Mouse (Mus musculus) heart, embryonic 13.5 days (tissue): ENCODE measurements at regions not wholly inside any gene's neighbourhood (a gene's known extent, or its start where the extent isn't known, plus 50 kb on each side); places are given as distances from the start of the nearest gene placed in this dataset.
A peak's percentile ranks its signal among the peaks of the same experiment; 100 is the strongest.
"Not testable (repeated sequence)": the region's sequence is repeated elsewhere in the genome, so short reads cannot be mapped to it uniquely, and the experiment has no call there.

Experiments
- ATAC-seq: fragments of 200-750 bp; cut with Nextera tagmentation; 2 replicates; pipeline ENCODE4 v1.8.0; 2017; ENCODE audit warnings: moderate TSS enrichment; ENCODE audit not compliant: insufficient number of reproducible peaks, low FRiP score, low TSS enrichment; ENCODE audit errors: extremely low read depth
- H3K27ac ChIP-seq: fragments of 300-500 bp; sonication (generic); replicated peaks from 2 replicates; pipeline ENCODE4 v1.5.1; 2015; ENCODE audit warnings: moderate library complexity, mild to moderate bottlenecking, inconsistent platforms
- H3K27me3 ChIP-seq: fragments of 300-500 bp; sonication (generic); replicated peaks from 2 replicates; pipeline ENCODE4 v1.6.1; 2015; ENCODE audit warnings: mild to moderate bottlenecking, inconsistent platforms
- H3K36me3 ChIP-seq: fragments of 300-500 bp; sonication (generic); 2 replicates; pipeline ENCODE4 v1.6.1; 2015; ENCODE audit warnings: mild to moderate bottlenecking, inconsistent platforms
- H3K4me1 ChIP-seq: fragments of 300-500 bp; sonication (generic); 2 replicates; pipeline ENCODE4 v1.6.1; 2015; ENCODE audit warnings: inconsistent platforms
- H3K4me2 ChIP-seq: fragments of 300-500 bp; sonication (generic); 2 replicates; pipeline ENCODE4 v1.6.1; 2015; ENCODE audit warnings: inconsistent platforms, mild to moderate bottlenecking, moderate library complexity
- H3K4me3 ChIP-seq: fragments of 300-500 bp; sonication (generic); 2 replicates; pipeline ENCODE4 v1.5.1; 2015; ENCODE audit warnings: moderate library complexity, mild to moderate bottlenecking, inconsistent platforms
- H3K9ac ChIP-seq: fragments of 300-500 bp; sonication (generic); 2 replicates; pipeline ENCODE4 v1.6.1; 2015; ENCODE audit warnings: inconsistent platforms, mild to moderate bottlenecking, moderate library complexity
- H3K9me3 ChIP-seq: fragments of 300-500 bp; sonication (generic); 2 replicates; pipeline ENCODE4 v1.6.1; 2016; ENCODE audit warnings: inconsistent platforms
- WGBS: fragments of 180-500 bp; shearing (Covaris S2); methylation state at CpG from one replicate; pipeline ENCODE4 v1.1.7; 2015; ENCODE audit warnings: mixed read lengths; 5-methylcytosine and 5-hydroxymethylcytosine counted together

DNA sequence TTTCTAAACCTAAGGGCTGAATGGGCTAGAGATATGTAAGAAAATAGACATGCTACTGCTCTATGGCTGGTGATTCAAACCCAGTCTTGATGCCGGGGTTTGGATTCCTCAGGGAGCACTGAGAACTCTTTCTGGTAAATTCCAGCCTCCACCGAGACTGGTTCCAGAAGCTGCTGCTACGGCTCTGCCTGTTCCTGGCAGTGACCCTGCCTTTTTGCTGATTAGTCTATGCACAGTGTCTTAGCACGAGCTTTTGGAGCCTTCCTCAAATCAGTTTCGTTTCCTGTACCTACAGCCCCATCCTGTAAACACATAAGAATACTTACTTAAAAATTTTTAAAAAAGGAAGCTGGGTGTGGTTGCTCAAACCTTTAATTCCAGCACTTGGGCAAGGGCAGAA is 250.9 kb downstream of the Fgf9 start:
- Histone ChIP-seq H3K27me3 (no peaks in the 10 kb centered on the region), H3K9me3 (no peaks in the 10 kb centered on the region), H3K27ac (no peak overlapping the region), H3K4me1 (peaks cover 26% of the 10 kb centered on the region), H3K4me2 (no peak overlapping the region), H3K4me3 (no peak overlapping the region), H3K36me3 (no peaks in the 10 kb centered on the region), H3K9ac (no peak overlapping the region)
- 58% methylated on average over 5 of the region's 5 CpGs for WGBS
- no peak for ATAC-seq

DNA sequence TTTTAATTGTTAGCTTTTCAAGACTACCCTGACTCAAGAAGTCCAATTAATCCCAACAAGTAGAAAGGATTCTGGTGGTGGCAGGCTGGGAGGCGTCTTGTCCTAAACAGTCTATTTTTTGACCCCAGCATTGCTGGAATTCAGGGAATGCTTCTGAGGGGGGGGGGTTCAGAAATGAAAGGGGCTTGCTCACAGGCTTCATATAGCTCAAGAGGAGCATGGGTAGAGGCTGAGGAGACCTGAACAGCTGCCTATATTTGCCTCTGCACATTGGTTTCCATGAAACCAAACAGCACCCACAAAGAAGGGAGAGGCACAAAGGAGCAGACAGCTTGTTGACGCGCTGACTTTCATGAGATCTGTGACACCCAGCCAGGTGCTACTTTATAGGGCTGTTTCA is 247.3 kb downstream of the Fgf9 start:
- H3K4me1 ChIP-seq, result peaks cover 41% of the 10 kb centered on the region
- no peaks in the 10 kb centered on the region for H3K36me3 ChIP-seq
- no peak overlapping the region for H3K9ac ChIP-seq
- H3K27ac ChIP-seq, result peak overlapping the region; percentile 40; the same call in 1 of the 2 replicates
- no peaks in the 10 kb centered on the region for H3K27me3 ChIP-seq
- H3K4me2 ChIP-seq, result no peak overlapping the region
- 60% methylated on average over 3 of the region's 3 CpGs for WGBS
- no peak for ATAC-seq
- H3K4me3 ChIP-seq, result no peak overlapping the region
- no peaks in the 10 kb centered on the region for H3K9me3 ChIP-seq

DNA sequence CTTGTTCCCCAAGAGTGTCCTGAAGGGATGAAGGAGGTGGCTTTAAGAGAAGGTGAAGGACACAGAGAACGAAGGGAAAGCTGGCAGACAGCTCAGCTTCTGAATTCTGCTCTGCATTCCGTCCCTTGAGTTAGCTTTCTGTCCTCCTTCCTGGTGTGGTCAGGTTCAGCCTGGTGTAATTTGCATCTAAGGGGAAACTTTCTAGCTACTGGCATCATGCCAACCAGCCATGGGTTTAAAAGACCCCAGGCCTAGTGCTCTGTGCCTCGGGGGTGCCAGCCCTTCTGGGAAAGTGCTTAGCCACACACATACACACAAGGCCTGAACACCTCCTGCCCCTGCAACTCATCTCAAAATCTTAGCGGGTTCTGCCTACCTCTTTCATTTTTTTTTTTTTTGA is 246.9 kb downstream of the Fgf9 start:
- H3K9ac ChIP-seq, result peak overlapping the region; percentile 51
- H3K27me3 ChIP-seq, result no peaks in the 10 kb centered on the region
- WGBS, result 36% methylated on average over 4 of the region's 4 CpGs
- H3K4me1 ChIP-seq, result peaks cover 37% of the 10 kb centered on the region
- H3K4me2 ChIP-seq, result no peak overlapping the region
- no peaks in the 10 kb centered on the region for H3K9me3 ChIP-seq
- peak overlapping the region; percentile 40 for H3K27ac ChIP-seq
- H3K36me3 ChIP-seq, result no peaks in the 10 kb centered on the region
- no peak overlapping the region for H3K4me3 ChIP-seq
- ATAC-seq, result no peak

DNA sequence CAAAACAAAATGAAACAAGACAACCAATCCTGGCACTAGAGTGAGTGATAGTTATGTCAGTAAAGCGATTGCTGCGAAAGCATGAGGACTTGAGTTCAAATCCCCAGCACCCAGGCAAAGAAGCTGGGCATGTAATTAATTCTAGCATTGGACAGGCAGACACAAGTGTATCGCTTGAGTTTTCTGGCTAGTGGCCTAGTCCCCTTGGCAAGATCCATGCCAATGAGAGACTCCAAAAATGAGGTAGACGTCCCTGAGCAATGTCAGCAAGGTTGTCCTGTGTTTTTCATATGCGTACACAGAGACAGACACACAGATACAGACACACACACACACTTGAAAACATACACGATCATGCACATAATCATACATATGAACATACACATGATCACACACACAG is 237.3 kb downstream of the Fgf9 start:
- Histone ChIP-seq H3K4me2 (no peak overlapping the region), H3K4me1 (0 out of 2 replicates have a peak, but pooled peaks cover under 1% of the 10 kb centered on the region), H3K27ac (no peak overlapping the region), H3K4me3 (no peak overlapping the region), H3K9me3 (peaks cover 5% of the 10 kb centered on the region; the same call in 1 of the 2 replicates), H3K27me3 (no peaks in the 10 kb centered on the region), H3K9ac (no peak overlapping the region), H3K36me3 (no peaks in the 10 kb centered on the region)
- no peak for ATAC-seq
- 83% methylated on average over 6 of the region's 6 CpGs for WGBS

DNA sequence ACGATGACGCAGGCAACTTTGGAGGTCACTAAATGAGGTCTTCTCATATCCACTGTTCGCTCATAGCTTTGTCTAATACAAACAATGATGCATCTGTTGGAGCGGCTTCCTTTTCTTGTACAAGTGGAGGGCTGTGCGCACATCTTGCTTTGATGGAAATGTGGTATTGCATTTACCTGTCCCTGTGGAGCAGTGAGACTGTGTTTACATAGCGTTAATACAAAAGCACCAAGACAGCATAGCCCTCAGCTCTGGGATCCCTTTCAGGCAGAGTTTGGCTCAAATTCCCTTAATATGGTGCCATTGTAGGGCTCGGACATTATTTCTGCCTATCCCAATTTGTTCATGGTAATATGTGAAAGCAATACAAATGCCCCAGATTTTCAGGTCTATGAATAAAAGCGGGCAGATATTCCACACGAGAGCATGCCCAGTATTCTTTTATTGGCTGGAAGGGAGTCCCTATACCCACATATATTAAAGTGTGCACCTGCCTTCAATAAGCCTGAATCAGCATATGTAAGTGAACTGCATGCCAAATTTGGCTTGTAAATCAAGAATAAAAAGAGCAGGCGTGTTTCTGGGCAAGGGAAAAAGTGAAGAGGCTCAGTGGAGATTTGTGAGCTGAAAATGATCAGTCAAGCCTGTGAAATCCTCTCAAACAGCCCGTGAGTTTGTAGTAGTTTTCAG is 236.6 kb downstream of the Fgf9 start:
- 76% methylated on average over 11 of the region's 11 CpGs for WGBS
- no peaks in the 10 kb centered on the region for H3K27me3 ChIP-seq
- H3K9ac ChIP-seq, result no peak overlapping the region
- ATAC-seq, result no peak
- peaks cover 5% of the 10 kb centered on the region; the same call in 1 of the 2 replicates for H3K9me3 ChIP-seq
- no peaks in the 10 kb centered on the region for H3K36me3 ChIP-seq
- H3K27ac ChIP-seq, result no peak overlapping the region
- H3K4me3 ChIP-seq, result no peak overlapping the region
- no peak overlapping the region for H3K4me2 ChIP-seq
- 0 out of 2 replicates have a peak, but pooled peaks cover 3% of the 10 kb centered on the region for H3K4me1 ChIP-seq

DNA sequence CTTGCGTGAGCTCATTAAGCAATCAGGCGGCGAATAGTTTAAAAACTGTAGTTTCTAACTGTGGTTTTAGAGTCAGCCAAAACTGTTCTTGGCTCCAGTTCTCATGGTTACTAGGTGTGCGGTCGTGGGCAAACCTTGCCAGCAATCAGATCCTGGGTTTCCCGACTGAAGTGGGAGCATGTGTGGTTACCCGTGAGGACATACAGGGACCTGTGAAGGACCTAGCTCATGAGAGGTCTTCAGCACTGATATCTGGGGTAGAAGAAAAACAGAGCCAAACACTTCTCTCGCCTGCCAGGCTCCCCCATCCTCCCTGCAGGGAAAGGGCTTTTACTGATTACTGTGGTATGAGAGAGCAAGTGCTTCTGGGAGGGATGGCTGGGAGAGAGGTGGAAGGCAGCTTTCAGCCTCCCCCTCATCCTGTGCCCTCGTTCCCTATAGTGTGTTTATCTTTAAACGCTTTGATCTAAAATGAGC is 230.1 kb downstream of the Fgf9 start:
- H3K36me3 ChIP-seq, result no peaks in the 10 kb centered on the region
- no peaks in the 10 kb centered on the region for H3K27me3 ChIP-seq
- peaks cover 24% of the 10 kb centered on the region for H3K4me1 ChIP-seq
- H3K27ac ChIP-seq, result peak overlapping the region; percentile 85
- no peaks in the 10 kb centered on the region for H3K9me3 ChIP-seq
- H3K4me3 ChIP-seq, result no peak overlapping the region
- ATAC-seq, result peak; percentile 80
- WGBS, result 22% methylated on average over 10 of the region's 10 CpGs
- no peak overlapping the region for H3K9ac ChIP-seq
- peak overlapping the region; percentile 51 for H3K4me2 ChIP-seq

DNA sequence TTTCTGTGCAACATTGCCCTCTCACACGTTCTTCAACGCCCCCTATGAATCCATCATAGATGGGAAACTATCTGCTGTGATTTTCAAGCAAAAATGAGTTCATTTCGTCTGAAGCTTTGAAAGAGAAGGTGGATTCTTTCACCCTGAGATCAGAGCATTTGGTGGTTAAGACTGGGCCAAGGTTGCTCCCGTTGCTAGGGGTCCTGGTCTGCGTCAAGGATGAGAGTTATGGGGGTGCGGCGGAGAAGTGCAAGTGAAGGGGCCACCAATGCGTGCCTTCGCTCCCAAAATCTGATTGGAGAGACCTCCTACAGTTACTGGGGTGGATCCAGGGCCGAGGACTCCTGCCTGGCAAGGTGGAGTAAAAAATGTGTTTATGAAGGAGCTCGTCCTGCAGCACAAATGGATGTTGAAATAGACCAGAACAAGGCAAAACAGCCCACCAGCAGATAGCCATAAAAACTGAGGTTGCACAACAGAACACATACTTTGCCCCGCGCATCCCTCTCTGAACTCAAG is 215.7 kb downstream of the Fgf9 start:
- Histone ChIP-seq H3K27me3 (no peaks in the 10 kb centered on the region), H3K9me3 (no peaks in the 10 kb centered on the region), H3K4me2 (no peak overlapping the region), H3K36me3 (no peaks in the 10 kb centered on the region), H3K9ac (no peak overlapping the region), H3K4me3 (no peak overlapping the region), H3K27ac (no peak overlapping the region), H3K4me1 (peaks cover 24% of the 10 kb centered on the region)
- WGBS, result 57% methylated on average over 13 of the region's 13 CpGs
- no peak for ATAC-seq

DNA sequence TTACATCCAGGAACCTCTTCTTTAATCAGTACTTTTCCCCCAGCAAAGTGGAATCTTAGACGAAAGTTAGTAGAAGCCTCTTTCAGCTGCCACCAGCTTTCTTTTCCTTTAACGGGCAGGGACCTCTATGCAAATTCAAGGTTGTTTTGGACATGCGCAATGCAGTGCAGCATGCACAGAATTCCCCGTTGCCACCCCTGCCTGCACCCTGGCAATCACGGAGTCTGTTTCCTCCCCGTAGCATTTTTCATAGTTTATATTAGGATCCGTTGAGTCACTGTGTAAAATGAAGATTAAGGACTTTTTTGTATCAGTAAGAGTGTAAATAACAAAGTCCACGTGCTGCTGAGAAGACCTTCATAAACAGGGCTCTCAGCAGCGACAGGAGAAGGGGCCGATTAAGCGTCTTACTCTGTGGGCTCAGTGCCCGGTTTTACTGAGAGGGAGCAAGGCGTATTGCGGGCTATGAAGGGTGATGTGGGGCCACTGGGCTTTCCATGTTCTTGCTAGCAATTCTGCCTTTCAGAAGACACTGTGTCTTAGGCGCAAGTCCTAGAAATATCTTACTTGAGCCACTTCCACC is 212.5 kb downstream of the Fgf9 start:
- peaks cover 24% of the 10 kb centered on the region for H3K4me1 ChIP-seq
- peaks cover 5% of the 10 kb centered on the region; the same call in 1 of the 2 replicates for H3K9me3 ChIP-seq
- H3K36me3 ChIP-seq, result no peaks in the 10 kb centered on the region
- peak overlapping the region; percentile 28; the same call in 1 of the 2 replicates for H3K27ac ChIP-seq
- H3K4me3 ChIP-seq, result peak overlapping the region; percentile 29; the same call in 1 of the 2 replicates
- peak overlapping the region; percentile 28; the same call in 1 of the 2 replicates for H3K9ac ChIP-seq
- 48% methylated on average over 15 of the region's 15 CpGs for WGBS
- H3K4me2 ChIP-seq, result peak overlapping the region; percentile 50
- H3K27me3 ChIP-seq, result no peaks in the 10 kb centered on the region
- ATAC-seq, result no peak

DNA sequence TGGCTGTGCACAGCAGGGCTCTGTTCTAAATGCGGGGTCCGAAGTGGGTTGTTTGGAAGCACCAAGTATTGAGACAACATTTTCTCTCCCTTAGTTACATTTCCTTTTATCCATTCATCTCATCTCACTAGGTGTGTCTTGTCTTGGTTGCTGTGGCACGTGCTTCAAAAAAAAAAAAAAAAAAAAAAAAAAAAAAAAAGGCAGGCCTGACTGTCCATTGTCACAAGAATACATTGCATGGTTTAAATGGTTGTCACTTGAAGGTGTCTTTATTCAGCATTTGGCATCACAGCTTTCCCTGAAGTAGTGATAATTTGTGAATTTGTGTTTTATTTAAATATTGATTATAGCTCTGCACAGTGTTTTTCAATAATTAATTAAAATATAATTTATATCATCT is 211.9 kb downstream of the Fgf9 start:
- WGBS, result 77% methylated on average over 3 of the region's 3 CpGs
- Histone ChIP-seq H3K27ac (no peak overlapping the region), H3K27me3 (no peaks in the 10 kb centered on the region), H3K4me1 (peaks cover 24% of the 10 kb centered on the region), H3K36me3 (no peaks in the 10 kb centered on the region), H3K9ac (no peak overlapping the region), H3K4me2 (peak overlapping the region; percentile 50; the same call in 1 of the 2 replicates), H3K4me3 (no peak overlapping the region), H3K9me3 (peaks cover 5% of the 10 kb centered on the region; the same call in 1 of the 2 replicates)
- ATAC-seq, result no peak

DNA sequence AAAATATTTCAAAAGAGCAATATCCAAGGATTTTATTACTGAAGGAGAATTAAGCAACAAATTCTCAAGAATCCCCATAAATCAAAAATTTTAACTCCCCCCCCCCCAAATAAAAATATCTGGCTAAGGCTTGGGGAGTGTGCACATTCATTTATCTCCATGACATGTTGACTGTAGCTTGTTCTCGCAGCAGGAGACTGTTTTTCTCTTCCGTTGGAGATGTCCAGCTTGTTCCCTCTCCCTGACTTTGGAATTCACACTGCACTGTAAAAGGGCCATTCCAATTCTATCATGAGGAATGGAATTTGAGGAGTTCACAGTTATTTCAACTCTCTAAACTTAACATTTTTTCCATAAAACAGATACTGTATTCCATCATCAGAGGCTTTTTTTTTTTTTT is 204.1 kb downstream of the Fgf9 start:
- not testable (repeated sequence) for H3K4me1 ChIP-seq, H3K4me2 ChIP-seq, H3K4me3 ChIP-seq, ATAC-seq, H3K27me3 ChIP-seq, H3K36me3 ChIP-seq, H3K27ac ChIP-seq, H3K9ac ChIP-seq, H3K9me3 ChIP-seq
- WGBS, result 32% methylated on average over 2 of the region's 2 CpGs

DNA sequence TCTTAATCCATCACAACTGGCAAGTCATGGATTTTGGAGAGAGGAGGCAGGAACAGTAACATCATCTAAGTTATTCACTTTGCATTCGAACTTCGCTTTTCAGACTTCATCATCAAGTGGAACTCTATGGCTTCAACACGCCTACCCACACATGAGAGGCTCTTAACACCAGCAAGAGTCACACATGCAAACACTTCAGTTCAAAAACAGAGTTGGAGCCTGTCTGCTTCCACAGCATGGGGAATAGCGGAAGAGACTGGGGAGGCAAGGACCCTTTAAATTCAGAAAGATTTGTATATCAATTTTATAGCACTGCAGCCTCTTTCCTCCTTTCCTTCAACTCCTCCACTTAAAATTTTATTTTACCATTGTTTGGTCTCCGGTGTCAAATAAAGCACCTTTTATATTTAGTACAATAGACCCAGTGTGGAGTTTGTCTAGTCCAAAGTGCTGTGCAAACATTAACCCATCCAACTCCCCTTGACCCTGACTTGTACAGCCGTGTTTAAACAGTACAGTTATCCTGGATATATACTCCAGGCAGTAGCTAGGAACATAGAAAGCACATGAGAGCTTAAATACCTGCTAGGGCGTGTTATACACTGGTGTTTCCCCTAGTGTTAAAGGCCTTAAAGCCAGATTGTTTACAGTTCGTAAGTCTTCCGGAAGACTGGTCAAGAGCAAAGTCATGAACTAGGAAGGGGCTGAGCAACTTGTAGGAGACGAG is 203.5 kb downstream of the Fgf9 start:
- Histone ChIP-seq H3K36me3 (no peaks in the 10 kb centered on the region), H3K27ac (no peak overlapping the region), H3K4me3 (no peak overlapping the region), H3K4me2 (no peak overlapping the region), H3K9ac (no peak overlapping the region), H3K9me3 (no peaks in the 10 kb centered on the region), H3K27me3 (no peaks in the 10 kb centered on the region), H3K4me1 (no peaks in the 10 kb centered on the region)
- no peak for ATAC-seq
- WGBS, result 77% methylated on average over 10 of the region's 10 CpGs
